Mouse (Mus musculus) forebrain, embryonic 14.5 days (tissue): ENCODE measurements around the gene Sbno2. TPM values are rescaled to one million over a fixed set of nuclear protein-coding genes. Genes with fewer than 3 reads are reported as not detected.
A peak's percentile ranks its signal among the peaks of the same experiment; 100 is the strongest.
"Not testable (repeated sequence)": the region's sequence is repeated elsewhere in the genome, so short reads cannot be mapped to it uniquely, and the experiment has no call there.

Experiments used
- ATAC-seq: fragments of 200-750 bp; cut with Nextera tagmentation; 2 replicates; pipeline ENCODE4 v1.8.0; 2017; ENCODE audit warnings: mild to moderate bottlenecking, moderate library complexity
- DNase-seq: peaks from one replicate; pipeline ENCODE4 v3.0.0-alpha.2; 2015; ENCODE audit warnings: low spot score
- H3K27ac ChIP-seq: fragments of 300-500 bp; sonication (generic); 2 replicates; pipeline ENCODE4 v1.5.1; 2014; ENCODE audit warnings: low read depth, mild to moderate bottlenecking, control low read depth, low read length, moderate library complexity
- H3K27me3 ChIP-seq: fragments of 300-500 bp; sonication (generic); replicated peaks from 2 replicates; pipeline ENCODE4 v1.6.1; 2014; ENCODE audit warnings: low read length, control low read depth, mixed read lengths; ENCODE audit not compliant: control insufficient read depth, insufficient read depth
- H3K36me3 ChIP-seq: fragments of 300-500 bp; sonication (generic); 2 replicates; pipeline ENCODE4 v1.6.1; 2014; ENCODE audit warnings: low read length, control low read depth; ENCODE audit not compliant: control insufficient read depth, insufficient read depth
- H3K4me1 ChIP-seq: fragments of 300-500 bp; sonication (generic); 2 replicates; pipeline ENCODE4 v1.6.1; 2014; ENCODE audit warnings: antibody characterized with exemption, low read length, control low read depth; ENCODE audit not compliant: control insufficient read depth, insufficient read depth
- H3K4me2 ChIP-seq: fragments of 300-500 bp; sonication (generic); 2 replicates; pipeline ENCODE4 v1.6.1; 2014; ENCODE audit warnings: mild to moderate bottlenecking, control low read depth, low read length
- H3K4me3 ChIP-seq: fragments of 300-500 bp; sonication (generic); 2 replicates; pipeline ENCODE4 v1.5.1; 2014; ENCODE audit warnings: low read depth, low read length, control low read depth
- H3K9ac ChIP-seq: fragments of 300-500 bp; sonication (generic); 2 replicates; pipeline ENCODE4 v1.6.1; 2014; ENCODE audit warnings: mild to moderate bottlenecking, low read length, control low read depth, moderate library complexity
- H3K9me3 ChIP-seq: fragments of 300-500 bp; sonication (generic); replicated peaks from 2 replicates; pipeline ENCODE4 v1.6.1; 2016; ENCODE audit warnings: low read length, control low read depth, mixed read lengths; ENCODE audit not compliant: control insufficient read depth
- WGBS: fragments of 180-500 bp; shearing (Covaris S2); extraction: QIAGEN DNeasy Blood & Tissue Kit; methylation state at CpG from one replicate; pipeline ENCODE4 v1.1.7; 2014; 5-methylcytosine and 5-hydroxymethylcytosine counted together
- polyA plus RNA-seq: library from polyadenylated mRNA; unstranded; fragments of >200 nt; fragmentation: Nextera tagmentation; extraction: Ambion mirVana; gene quantifications from 2 replicates; pipeline ENCODE4 v1.2.1, GENCODE M21; 2014

Sbno2 gene
- polyA plus RNA-seq, 1 experiment from 2014 or later = 8.1 TPM

DNA sequence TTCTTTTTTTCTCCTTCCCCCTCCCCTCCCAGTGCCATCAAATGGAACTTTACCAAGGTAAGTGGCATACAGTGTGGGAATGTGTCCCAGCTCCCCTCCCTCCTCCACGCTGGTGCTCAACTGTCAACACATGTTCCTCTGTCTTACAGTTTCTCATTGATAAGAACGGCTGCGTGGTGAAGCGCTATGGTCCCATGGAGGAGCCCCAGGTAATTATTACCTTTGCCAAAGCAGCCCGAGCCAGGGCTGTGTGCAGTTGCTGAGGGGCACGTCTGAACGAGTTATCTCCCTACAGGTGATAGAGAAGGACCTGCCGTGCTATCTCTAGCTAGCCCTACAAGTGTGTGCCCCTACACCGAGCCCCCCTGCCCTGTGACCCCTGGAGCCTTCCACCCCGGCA is 49.5 kb downstream of the Sbno2 start:
- ATAC-seq (no peak), DNase-seq (no peak)
- no peaks in the 10 kb centered on the region for H3K27me3 ChIP-seq
- peaks cover 9% of the 10 kb centered on the region for H3K4me1 ChIP-seq
- H3K9me3 ChIP-seq = no peaks in the 10 kb centered on the region
- H3K27ac ChIP-seq = no peak overlapping the region
- H3K4me3 ChIP-seq = no peak overlapping the region
- WGBS = 85% methylated on average over 9 of the region's 10 CpGs
- no peak overlapping the region; the same call in 1 of the 2 replicates for H3K4me2 ChIP-seq
- H3K36me3 ChIP-seq = peaks cover 46% of the 10 kb centered on the region
- H3K9ac ChIP-seq = no peak overlapping the region; the same call in 1 of the 2 replicates

DNA sequence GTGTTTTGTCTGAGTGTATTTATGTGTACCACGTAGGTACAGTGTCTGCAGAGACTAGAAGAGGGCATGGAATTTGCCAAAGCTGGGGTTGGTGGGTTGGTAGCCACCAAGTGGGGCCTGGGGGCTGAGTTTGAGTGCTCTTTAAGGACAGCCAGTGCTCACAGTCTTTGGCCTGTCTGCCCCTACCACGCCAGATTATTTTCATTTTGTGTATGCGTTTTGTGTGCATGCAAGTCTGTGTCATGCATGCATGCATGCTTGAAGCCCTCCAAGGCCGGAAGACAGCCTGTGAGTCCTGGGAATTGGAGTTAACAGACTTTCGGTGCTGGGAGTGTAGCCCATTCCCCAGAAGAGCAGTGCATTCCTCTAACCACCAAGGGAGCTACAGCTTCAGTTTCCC is 50.0 kb downstream of the Sbno2 start:
- peaks cover 41% of the 10 kb centered on the region for H3K36me3 ChIP-seq
- H3K27ac ChIP-seq = no peak overlapping the region
- H3K27me3 ChIP-seq = no peaks in the 10 kb centered on the region
- peaks cover 9% of the 10 kb centered on the region for H3K4me1 ChIP-seq
- ATAC-seq (no peak), DNase-seq (no peak)
- peak overlapping the region; percentile 72 for H3K4me2 ChIP-seq
- WGBS = 86% methylated on average over 5 of the region's 5 CpGs
- H3K9ac ChIP-seq = no peak overlapping the region; the same call in 1 of the 2 replicates
- H3K9me3 ChIP-seq = no peaks in the 10 kb centered on the region
- H3K4me3 ChIP-seq = no peak overlapping the region

DNA sequence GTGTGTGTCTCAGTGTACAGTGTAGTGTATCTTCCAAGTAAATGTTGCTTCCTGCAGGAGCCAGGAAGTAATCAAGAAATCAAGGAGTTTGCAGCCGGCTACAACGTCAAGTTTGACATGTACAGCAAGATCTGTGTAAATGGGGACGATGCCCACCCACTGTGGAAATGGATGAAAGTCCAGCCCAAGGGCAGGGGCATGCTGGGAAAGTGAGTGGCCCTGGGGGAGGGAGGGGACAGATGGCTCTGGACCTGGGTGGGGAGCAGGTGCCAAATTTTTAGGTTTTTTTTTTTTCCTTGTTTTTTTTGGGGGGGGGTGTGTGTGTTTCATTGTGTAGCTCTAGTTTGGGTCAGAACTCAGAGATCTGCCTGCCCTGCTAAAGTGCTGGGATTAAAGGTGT is 50.5 kb downstream of the Sbno2 start:
- H3K9me3 ChIP-seq, H3K4me1 ChIP-seq, H3K27ac ChIP-seq, H3K27me3 ChIP-seq, DNase-seq, ATAC-seq: not testable (repeated sequence)
- Histone ChIP-seq H3K9ac (peak overlapping the region; percentile 90), H3K36me3 (peaks cover 37% of the 10 kb centered on the region), H3K4me2 (peak overlapping the region; percentile 72), H3K4me3 (peak overlapping the region; percentile 72)
- 26% methylated on average over 3 of the region's 3 CpGs for WGBS

DNA sequence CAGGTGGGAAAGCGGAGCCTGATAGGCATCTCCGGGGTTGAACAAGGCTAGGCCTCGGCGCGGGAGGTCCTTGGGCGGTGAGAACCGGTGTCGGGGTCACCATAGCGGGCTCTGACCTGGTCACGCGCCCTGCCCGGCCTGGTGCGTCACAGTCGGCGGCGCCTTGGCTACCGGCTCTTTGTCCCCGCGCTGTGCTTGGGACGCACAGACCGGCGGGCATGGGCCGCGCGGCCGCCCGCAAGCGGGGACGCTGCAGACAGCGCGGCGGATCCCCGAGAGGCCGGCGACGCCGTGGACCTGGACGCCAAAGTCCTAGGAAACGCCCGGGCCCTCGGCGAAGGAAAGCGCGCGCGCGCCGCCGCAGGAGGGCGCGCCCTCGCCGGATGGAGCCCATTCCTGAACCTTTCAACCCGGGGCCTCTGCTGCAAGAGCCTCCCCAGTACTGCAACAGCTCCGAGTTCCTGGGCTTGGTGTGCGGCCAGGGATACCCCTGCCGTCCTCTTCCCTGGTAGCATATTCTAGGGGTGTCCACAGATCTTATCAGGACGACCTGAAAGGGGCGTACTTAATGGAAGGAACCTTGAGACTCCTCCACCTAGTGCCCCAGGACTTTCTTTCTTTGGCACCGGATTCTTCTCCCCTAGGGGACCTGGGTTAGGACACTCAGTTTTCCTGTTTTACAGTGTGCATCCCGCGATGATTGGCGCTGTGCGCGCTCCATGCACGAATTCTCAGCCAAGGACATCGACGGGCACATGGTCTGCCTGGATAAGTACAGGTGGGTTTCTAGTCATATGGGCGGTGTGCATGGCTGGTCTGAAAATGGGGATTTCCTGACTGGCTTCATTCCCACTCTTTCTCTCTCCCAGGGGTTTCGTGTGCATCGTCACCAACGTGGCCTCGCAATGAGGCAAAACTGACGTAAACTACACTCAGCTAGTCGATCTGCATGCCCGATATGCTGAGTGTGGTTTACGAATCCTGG is 51.2 kb downstream of the Sbno2 start:
- Histone ChIP-seq H3K9me3 (no peaks in the 10 kb centered on the region), H3K27me3 (no peaks in the 10 kb centered on the region), H3K4me3 (peak overlapping the region; percentile 72), H3K27ac (peak overlapping the region; percentile 92), H3K4me2 (peak overlapping the region; percentile 72), H3K36me3 (peaks cover 29% of the 10 kb centered on the region), H3K4me1 (peaks cover 9% of the 10 kb centered on the region), H3K9ac (peak overlapping the region; percentile 90)
- DNase-seq (peak; percentile 66), ATAC-seq (peak; percentile 38)
- whole genome bisulfite sequencing = 1% methylated on average over 77 of the region's 77 CpGs

DNA sequence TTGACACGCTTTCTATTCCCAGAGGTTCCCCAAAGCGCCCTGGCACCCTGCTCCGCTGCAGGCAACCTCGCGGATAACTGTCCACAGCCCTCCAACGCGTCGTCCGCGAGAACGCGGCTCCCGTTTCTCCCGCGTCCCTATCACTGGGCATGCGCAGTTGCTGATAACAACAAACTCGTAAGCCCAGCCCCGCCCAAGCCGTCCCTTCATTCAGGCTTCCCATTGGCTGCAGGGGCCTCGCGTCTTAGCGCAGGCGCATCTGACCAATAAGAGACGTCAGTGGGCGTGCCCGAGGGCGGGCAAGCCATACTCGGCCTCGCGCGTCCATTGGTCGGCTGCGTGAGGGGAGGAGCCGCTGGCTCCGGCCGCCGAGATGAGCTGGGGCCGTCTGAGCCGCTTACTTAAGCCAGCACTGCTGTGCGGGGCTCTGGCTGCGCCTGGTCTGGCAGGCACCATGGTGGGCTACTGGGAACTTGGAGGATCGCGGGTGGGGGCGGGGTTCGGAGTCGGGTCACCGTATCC is 52.1 kb downstream of the Sbno2 start:
- Histone ChIP-seq H3K4me1 (peaks cover 14% of the 10 kb centered on the region), H3K4me3 (peak overlapping the region; percentile 72), H3K9me3 (no peaks in the 10 kb centered on the region), H3K36me3 (peaks cover 29% of the 10 kb centered on the region), H3K9ac (peak overlapping the region; percentile 90), H3K27me3 (no peaks in the 10 kb centered on the region), H3K4me2 (peak overlapping the region; percentile 72), H3K27ac (peak overlapping the region; percentile 92)
- ATAC-seq (peak; percentile 98), DNase-seq (peak; percentile 100)
- under 1% methylated on average over 47 of the region's 47 CpGs for WGBS

DNA sequence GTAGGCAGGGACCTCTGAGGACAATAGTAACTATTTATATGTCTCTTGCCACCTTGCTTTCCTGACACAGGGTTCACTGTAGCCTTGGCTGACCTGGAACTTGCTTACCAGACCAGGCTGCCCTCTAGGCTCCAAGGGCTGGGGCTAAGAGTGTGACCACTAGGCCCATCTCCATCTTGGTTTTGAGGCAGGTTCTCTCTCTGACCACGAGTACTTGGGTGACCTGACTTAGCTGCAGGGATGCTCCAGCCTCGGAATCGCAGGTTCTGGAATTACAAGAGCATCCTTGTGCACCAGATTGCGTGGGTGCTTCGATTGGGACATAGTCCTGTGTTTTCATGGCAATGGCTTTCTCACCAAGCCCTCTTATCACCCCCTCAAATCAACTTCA is 53.0 kb downstream of the Sbno2 start:
- ATAC-seq (no peak), DNase-seq (no peak)
- WGBS = 86% methylated on average over 5 of the region's 5 CpGs
- peaks cover 19% of the 10 kb centered on the region for H3K36me3 ChIP-seq
- no peak overlapping the region for H3K9ac ChIP-seq
- peaks cover 18% of the 10 kb centered on the region for H3K4me1 ChIP-seq
- H3K4me2 ChIP-seq = no peak overlapping the region
- no peak overlapping the region for H3K27ac ChIP-seq
- H3K9me3 ChIP-seq = no peaks in the 10 kb centered on the region
- no peak overlapping the region for H3K4me3 ChIP-seq
- no peaks in the 10 kb centered on the region for H3K27me3 ChIP-seq

DNA sequence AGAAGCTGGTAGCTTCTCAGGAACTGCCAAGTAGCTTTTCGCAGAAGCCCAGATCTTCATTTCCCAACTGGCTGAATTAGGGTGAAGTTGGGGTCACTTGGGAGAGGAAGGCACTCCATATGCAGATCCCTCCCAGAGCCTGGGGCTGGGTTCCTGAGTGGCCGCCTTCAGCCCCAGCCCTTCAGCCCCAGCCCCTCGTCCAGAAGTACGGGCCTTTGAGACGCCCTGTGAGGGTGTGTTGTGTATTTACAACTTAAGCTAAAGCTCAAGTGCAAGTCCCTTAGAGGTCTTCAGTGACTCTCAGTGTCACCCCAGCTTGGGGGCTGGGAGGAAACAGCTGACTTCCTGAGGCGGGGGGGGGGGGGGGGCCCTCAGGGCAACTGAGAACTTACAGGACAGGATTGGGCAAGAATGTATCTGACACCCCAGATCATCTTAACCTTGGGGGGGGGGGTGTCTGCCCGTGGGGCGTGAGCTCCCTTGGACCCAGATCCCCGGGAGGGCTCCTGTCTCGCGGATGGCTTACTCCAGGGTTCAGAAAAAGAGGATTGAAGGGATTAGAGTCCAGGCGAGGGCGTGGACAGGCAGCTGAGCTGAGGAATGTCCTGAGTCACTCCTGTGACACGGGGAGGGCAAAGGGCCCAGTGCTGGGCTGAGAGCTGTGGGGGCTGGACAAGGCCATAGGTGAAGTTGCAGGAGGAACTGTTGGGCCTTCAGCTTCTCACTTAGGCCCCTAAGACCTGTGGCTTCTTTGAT is 53.6 kb downstream of the Sbno2 start:
- Histone ChIP-seq H3K9me3 (no peaks in the 10 kb centered on the region), H3K9ac (no peak overlapping the region), H3K27me3 (no peaks in the 10 kb centered on the region), H3K27ac (0 out of 2 replicates have a peak overlapping the region, but pooled peaks have one; percentile 27), H3K36me3 (peaks cover 13% of the 10 kb centered on the region), H3K4me3 (no peak overlapping the region), H3K4me1 (peaks cover 18% of the 10 kb centered on the region), H3K4me2 (no peak overlapping the region)
- ATAC-seq = no peak
- no peak for DNase-seq
- WGBS = 28% methylated on average over 14 of the region's 14 CpGs

DNA sequence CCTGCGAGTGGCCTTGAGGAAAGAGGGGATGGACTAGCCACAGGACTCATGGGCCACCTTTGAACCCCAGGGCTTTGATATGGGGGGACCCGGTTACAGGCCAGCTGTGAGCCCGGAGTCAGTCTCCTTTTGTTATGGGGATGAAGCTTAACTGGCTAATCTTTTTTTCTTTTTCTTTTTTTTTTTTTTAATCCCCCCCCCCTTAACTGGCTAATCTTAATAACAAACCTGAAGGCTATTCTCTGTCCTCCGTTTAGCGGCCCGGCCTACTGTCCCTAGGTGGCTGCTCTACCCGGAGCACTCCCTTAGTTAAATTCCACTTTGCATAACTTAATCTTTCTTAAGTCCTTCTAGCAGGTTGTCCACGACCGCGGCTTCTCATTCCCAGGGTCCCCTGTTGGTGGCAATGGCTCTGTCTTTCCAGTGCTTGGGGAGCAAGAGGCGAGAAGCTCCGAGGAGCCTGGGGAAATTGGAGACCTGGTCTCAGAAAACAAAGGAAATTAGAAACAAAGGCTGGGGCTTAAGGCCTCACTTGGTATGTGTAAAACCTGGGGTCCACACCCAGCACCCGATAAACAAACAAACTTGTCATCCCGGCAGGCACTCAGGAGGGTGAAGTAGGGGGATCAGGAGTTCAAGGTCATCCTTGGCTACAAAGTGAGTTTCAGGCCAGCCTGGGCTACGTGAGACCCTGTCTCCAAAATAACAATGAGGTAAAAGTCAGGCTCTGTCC is 54.3 kb downstream of the Sbno2 start:
- H3K4me1 ChIP-seq = peaks cover 18% of the 10 kb centered on the region
- no peak overlapping the region for H3K4me2 ChIP-seq
- no peak overlapping the region for H3K4me3 ChIP-seq
- H3K27ac ChIP-seq = 0 out of 2 replicates have a peak overlapping the region, but pooled peaks have one; percentile 27
- DNase-seq = no peak
- no peaks in the 10 kb centered on the region for H3K27me3 ChIP-seq
- no peaks in the 10 kb centered on the region for H3K9me3 ChIP-seq
- ATAC-seq = no peak
- 16% methylated on average over 15 of the region's 15 CpGs for WGBS
- H3K9ac ChIP-seq = no peak overlapping the region
- peaks cover 6% of the 10 kb centered on the region; the same call in 1 of the 2 replicates for H3K36me3 ChIP-seq
